Mouse (Mus musculus): ENCODE measurements around the gene Gucy1b2. TPM values are rescaled to one million over a fixed set of nuclear protein-coding genes. Genes with fewer than 3 reads are reported as not detected.

Gene Gucy1b2
- polyA plus RNA-seq, 1 experiment from 2014 or later: not detected

DNA sequence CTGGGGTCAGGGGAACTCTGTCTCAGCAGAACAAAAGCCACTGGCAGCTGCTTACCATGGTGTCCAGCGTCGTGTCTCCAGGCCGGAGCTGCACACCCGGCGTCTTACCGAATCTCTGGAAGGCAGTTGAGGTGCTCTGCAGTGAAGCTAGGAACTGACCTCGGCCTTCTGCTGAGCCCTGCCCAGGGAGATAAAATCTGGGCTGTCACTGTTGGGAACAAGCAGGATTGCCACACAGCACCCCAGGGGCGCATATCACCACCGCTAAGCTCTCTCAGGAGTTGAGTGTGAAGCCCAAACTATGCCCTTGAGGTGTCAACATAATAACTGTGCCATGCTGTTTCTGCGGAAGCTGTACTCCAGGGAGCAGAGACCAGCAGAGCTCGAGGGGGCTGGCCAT lies 2.8 kb downstream of the Gucy1b2 start:
- 79% methylated on average over 11 of the region's 11 CpGs for WGBS
- H3K9me3 ChIP-seq (ENCODE audit: control insufficient read depth, low read length): no peaks in the 10 kb centered on the region
- no peak for ATAC-seq (ENCODE audit: low FRiP score, low TSS enrichment)

DNA sequence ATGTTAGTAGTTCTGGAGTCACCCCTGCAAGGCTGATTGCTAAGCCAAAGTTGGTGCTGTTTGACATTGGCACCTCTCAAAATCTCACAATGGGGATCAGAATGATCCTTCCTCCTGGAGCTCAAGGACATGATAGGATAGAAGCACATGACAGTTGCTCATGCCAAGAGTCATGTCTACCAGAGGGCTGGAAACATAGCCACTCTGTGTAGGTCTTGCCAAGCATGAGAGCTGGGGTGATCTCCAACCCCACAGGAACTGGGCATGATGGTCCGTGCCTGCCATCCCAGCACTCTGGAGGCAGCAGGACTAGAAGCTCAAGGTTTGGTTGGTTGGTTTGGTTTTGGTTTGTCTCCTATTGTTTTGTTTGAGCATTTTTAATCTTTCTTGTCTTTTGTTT lies 5.4 kb downstream of the Gucy1b2 start:
- H3K27ac ChIP-seq (replicated peaks): no peak overlapping the region
- H3K27me3 ChIP-seq (ENCODE audit: control insufficient read depth, insufficient read depth, low read length): no peaks in the 10 kb centered on the region
- TF ChIP-seq EP300 (optimal IDR thresholded peaks at IDR 0.05): no peak
- no peak for TF ChIP-seq CTCF (IDR thresholded peaks at IDR 0.05; ENCODE audit: low read depth)
- H3K36me3 ChIP-seq (ENCODE audit: control insufficient read depth, insufficient read depth, low read length): no peaks in the 10 kb centered on the region
- 91% methylated on average over 1 of the region's 1 CpGs for WGBS
- no peak for ATAC-seq (ENCODE audit: low FRiP score, low TSS enrichment)
- H3K4me2 ChIP-seq (replicated peaks; ENCODE audit: low read depth): no peak overlapping the region
- no peak for DNase-seq (ENCODE audit: low spot score)
- H3K4me3 ChIP-seq (ENCODE audit: low read depth, low read length): no peak overlapping the region
- H3K9ac ChIP-seq (ENCODE audit: low read length): no peak overlapping the region
- no peaks in the 10 kb centered on the region for H3K9me3 ChIP-seq (ENCODE audit: control insufficient read depth, low read length)
- no peaks in the 10 kb centered on the region for H3K4me1 ChIP-seq (replicated peaks; ENCODE audit: control insufficient read depth, insufficient read depth)

More for the DNA sequence above, 2.8 kb downstream of the Gucy1b2 start:
- Histone ChIP-seq H3K27me3 (ENCODE audit: control insufficient read depth, insufficient read depth, low read length) (no peaks in the 10 kb centered on the region), H3K9ac (ENCODE audit: low read length) (no peak overlapping the region), H3K4me3 (ENCODE audit: low read depth, low read length) (no peak overlapping the region), H3K4me1 (replicated peaks; ENCODE audit: control insufficient read depth, insufficient read depth) (no peaks in the 10 kb centered on the region), H3K36me3 (ENCODE audit: control insufficient read depth, insufficient read depth, low read length) (no peaks in the 10 kb centered on the region), H3K4me2 (replicated peaks; ENCODE audit: low read depth) (no peak overlapping the region), H3K27ac (replicated peaks) (no peak overlapping the region)
- TF ChIP-seq EP300 (optimal IDR thresholded peaks at IDR 0.05) (no peak), CTCF (IDR thresholded peaks at IDR 0.05; ENCODE audit: low read depth) (no peak)
- DNase-seq (ENCODE audit: low spot score): no peak

DNA sequence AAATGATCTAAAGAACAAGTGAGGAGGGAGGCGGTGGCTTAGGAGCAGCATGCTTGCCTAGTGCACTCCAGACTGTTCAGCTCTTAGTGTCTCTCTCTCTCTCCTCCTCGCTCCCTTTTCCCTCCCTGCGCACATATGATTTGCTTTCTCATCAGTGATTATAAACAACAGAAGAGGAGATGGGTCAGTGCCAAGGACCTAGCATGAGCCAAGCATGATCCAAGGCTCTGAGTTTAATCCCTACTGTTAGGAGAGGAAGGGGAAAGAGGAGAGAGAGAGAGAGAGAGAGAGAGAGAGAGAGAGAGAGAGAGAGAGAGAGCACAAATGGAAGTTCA lies 8.9 kb downstream of the Gucy1b2 start:
- DNase-seq (ENCODE audit: low spot score) (no peak), ATAC-seq (ENCODE audit: low FRiP score, low TSS enrichment) (peak; percentile 57; the same call in 1 of the 2 replicates)
- Histone ChIP-seq H3K4me1 (replicated peaks; ENCODE audit: control insufficient read depth, insufficient read depth) (no peaks in the 10 kb centered on the region), H3K36me3 (ENCODE audit: control insufficient read depth, insufficient read depth, low read length) (no peaks in the 10 kb centered on the region), H3K4me2 (replicated peaks; ENCODE audit: low read depth) (no peak overlapping the region), H3K9me3 (ENCODE audit: control insufficient read depth, low read length) (no peaks in the 10 kb centered on the region), H3K27ac (replicated peaks) (no peak overlapping the region), H3K4me3 (ENCODE audit: low read depth, low read length) (no peak overlapping the region), H3K9ac (ENCODE audit: low read length) (no peak overlapping the region), H3K27me3 (ENCODE audit: control insufficient read depth, insufficient read depth, low read length) (no peaks in the 10 kb centered on the region)
- 61% methylated on average over 3 of the region's 3 CpGs for WGBS
- TF ChIP-seq CTCF (IDR thresholded peaks at IDR 0.05; ENCODE audit: low read depth): no peak
- no peak for TF ChIP-seq EP300 (optimal IDR thresholded peaks at IDR 0.05)

DNA sequence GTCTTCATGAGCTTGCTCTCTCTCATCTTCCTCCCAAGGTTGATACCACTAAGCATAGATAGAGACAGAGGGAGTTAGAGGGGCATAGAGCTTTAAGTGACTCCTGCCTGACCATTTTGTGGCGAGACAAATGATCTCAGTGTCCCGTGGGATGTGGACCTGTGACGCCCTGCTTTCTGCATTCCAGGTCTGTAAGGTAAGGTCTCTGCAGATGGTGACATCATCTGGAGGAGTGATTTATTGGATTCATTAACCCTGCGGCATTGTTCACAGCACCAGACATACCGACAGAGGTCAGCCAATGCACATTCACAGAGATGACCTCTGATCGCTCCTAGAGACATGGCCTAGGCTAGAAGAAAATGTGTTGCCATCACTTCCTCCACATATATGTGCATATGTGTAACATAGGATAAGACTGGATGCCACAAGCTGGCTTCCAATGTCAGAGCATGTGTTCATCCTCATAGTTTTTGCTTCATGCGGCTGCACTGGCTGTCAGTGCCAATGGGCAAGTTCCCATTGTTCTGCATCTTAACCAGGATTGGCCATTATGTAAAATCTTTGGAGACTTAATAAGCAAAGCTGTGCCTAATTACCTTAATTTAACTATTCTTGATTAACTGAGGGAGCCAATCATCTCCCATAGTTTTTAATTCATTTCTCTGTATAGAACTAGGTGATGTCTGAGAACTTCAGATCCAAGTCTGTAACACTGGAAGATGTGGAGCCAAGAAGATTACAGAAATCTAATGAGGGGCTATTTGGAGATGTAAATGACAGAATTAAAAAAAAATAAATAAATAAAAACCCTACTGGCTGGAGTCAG lies 9.5 kb downstream of the Gucy1b2 start:
- Histone ChIP-seq H3K4me2 (replicated peaks; ENCODE audit: low read depth) (no peak overlapping the region), H3K4me3 (ENCODE audit: low read depth, low read length) (no peak overlapping the region), H3K36me3 (ENCODE audit: control insufficient read depth, insufficient read depth, low read length) (no peaks in the 10 kb centered on the region), H3K27me3 (ENCODE audit: control insufficient read depth, insufficient read depth, low read length) (no peaks in the 10 kb centered on the region), H3K9me3 (ENCODE audit: control insufficient read depth, low read length) (no peaks in the 10 kb centered on the region), H3K27ac (replicated peaks) (no peak overlapping the region), H3K9ac (ENCODE audit: low read length) (no peak overlapping the region), H3K4me1 (replicated peaks; ENCODE audit: control insufficient read depth, insufficient read depth) (no peaks in the 10 kb centered on the region)
- whole genome bisulfite sequencing: 51% methylated on average over 7 of the region's 7 CpGs
- DNase-seq (ENCODE audit: low spot score): no peak
- ATAC-seq (ENCODE audit: low FRiP score, low TSS enrichment): no peak
- TF ChIP-seq EP300 (optimal IDR thresholded peaks at IDR 0.05) (no peak), CTCF (IDR thresholded peaks at IDR 0.05; ENCODE audit: low read depth) (no peak)

DNA sequence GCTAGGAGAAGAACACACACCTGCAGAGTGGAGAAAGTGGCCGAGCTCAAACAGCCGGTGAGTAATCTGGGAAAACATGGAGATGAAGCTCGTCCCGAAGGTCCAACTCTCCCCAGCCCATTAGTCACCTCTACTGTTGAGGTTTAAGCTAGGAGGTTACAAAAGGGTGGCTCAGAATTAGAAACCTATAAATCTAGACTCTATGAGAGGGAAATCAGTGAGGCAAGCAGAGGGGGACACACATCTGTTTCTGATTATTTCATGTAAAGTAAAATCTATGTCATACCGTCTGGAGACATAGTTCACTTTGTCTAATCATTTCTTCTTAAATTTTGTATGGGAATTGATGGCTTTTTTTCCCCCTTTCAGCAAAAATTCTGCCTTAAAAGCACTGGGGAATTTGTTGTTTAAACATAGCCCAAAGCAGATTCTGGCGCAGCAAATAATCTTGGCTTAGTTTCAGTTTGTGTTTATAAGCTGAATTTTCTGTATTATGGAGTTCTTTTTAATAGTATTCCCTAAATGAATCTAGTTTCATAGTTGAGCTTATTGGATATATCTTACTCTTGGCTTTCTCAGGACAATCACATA lies 12.2 kb downstream of the Gucy1b2 start:
- WGBS: 36% methylated on average over 6 of the region's 6 CpGs
- no peak for ATAC-seq (ENCODE audit: low FRiP score, low TSS enrichment)
- H3K9ac ChIP-seq (ENCODE audit: low read length): no peak overlapping the region
- no peak for DNase-seq (ENCODE audit: low spot score)
- no peak overlapping the region for H3K4me3 ChIP-seq (ENCODE audit: low read depth, low read length)
- no peaks in the 10 kb centered on the region for H3K36me3 ChIP-seq (ENCODE audit: control insufficient read depth, insufficient read depth, low read length)
- H3K9me3 ChIP-seq (ENCODE audit: control insufficient read depth, low read length): no peaks in the 10 kb centered on the region
- H3K27me3 ChIP-seq (ENCODE audit: control insufficient read depth, insufficient read depth, low read length): no peaks in the 10 kb centered on the region
- no peaks in the 10 kb centered on the region for H3K4me1 ChIP-seq (replicated peaks; ENCODE audit: control insufficient read depth, insufficient read depth)
- TF ChIP-seq EP300 (optimal IDR thresholded peaks at IDR 0.05) (no peak), CTCF (IDR thresholded peaks at IDR 0.05; ENCODE audit: low read depth) (no peak)
- H3K27ac ChIP-seq (replicated peaks): no peak overlapping the region
- no peak overlapping the region for H3K4me2 ChIP-seq (replicated peaks; ENCODE audit: low read depth)

DNA sequence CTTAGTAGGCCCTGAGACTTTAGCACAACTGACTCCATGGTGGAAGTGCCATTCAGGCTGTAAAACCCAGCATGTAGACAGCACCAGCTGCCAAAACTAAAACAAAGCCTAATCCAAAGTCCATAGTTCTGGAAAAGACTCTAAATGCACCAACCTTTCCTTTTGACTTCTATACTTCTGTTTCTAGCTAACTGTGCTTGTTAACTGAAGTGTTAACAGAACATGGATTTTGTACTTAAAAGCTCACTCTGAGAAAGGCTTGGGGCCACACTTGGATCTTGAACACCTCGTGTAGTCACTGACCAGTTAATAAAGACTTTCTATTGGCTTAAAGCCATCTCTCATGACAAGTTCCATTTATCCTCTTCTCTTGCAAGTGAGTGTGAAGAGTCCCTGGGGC lies 13.1 kb downstream of the Gucy1b2 start:
- no peak for ATAC-seq (ENCODE audit: low FRiP score, low TSS enrichment)

More for the DNA sequence above, 13.1 kb downstream of the Gucy1b2 start:
- Histone ChIP-seq H3K27me3 (ENCODE audit: control insufficient read depth, insufficient read depth, low read length) (no peaks in the 10 kb centered on the region), H3K36me3 (ENCODE audit: control insufficient read depth, insufficient read depth, low read length) (no peaks in the 10 kb centered on the region), H3K9me3 (ENCODE audit: control insufficient read depth, low read length) (no peaks in the 10 kb centered on the region), H3K4me2 (replicated peaks; ENCODE audit: low read depth) (no peak overlapping the region), H3K9ac (ENCODE audit: low read length) (no peak overlapping the region), H3K4me3 (ENCODE audit: low read depth, low read length) (no peak overlapping the region), H3K4me1 (replicated peaks; ENCODE audit: control insufficient read depth, insufficient read depth) (no peaks in the 10 kb centered on the region), H3K27ac (replicated peaks) (no peak overlapping the region)
- TF ChIP-seq CTCF (IDR thresholded peaks at IDR 0.05; ENCODE audit: low read depth) (no peak), EP300 (optimal IDR thresholded peaks at IDR 0.05) (no peak)
- no peak for DNase-seq (ENCODE audit: low spot score)
- WGBS: 46% methylated on average over 1 of the region's 1 CpGs

Data from stomach, postnatal 0 days (tissue).